Mouse (Mus musculus) large intestine, adult 2 months (tissue): ENCODE results near the gene Rsad1. TPM values are rescaled to one million over a fixed set of nuclear protein-coding genes. Genes with fewer than 3 reads are reported as not detected.
A peak's percentile ranks its signal among the peaks of the same experiment; 100 is the strongest.

ENCODE experiments used
- DNase-seq: peaks from one replicate; pipeline ENCODE4 v3.0.0-alpha.2; 2012; ENCODE audit warnings: low read depth, low spot score
- WGBS: fragments of 180-500 bp; shearing (Covaris S2); methylation state at CpG from one replicate; pipeline ENCODE4 v1.1.7; 2018; 5-methylcytosine and 5-hydroxymethylcytosine counted together
- polyA plus RNA-seq: library from polyadenylated mRNA; depleted of rRNA; stranded (reverse); fragments of >200 nt; gene quantifications from 2 replicates; pipeline ENCODE4 v1.2.3, GENCODE M21; 2012

Gene Rsad1
- polyA plus RNA-seq, 1 experiment, result 2.5 TPM

- no peak for DNase-seq
- 38% methylated on average over 10 of the region's 10 CpGs for WGBS
Measured at GRCm38 (mm10) chr11:94549691-94550441, 811 bp upstream of the Rsad1 start.

- no peak for DNase-seq
- 5% methylated on average over 24 of the region's 24 CpGs for WGBS
Measured at GRCm38 (mm10) chr11:94548041-94548784, 842 bp downstream of the Rsad1 start.

GRCm38 (mm10) chr11:94547271-94547670 lies 1.8 kb downstream of the Rsad1 start:
- WGBS, result 89% methylated on average over 6 of the region's 6 CpGs
- no peak for DNase-seq

- no peak for DNase-seq
- 83% methylated on average over 5 of the region's 5 CpGs for WGBS
Measured at GRCm38 (mm10) chr11:94546381-94546780, 2.7 kb downstream of the Rsad1 start.

DNA sequence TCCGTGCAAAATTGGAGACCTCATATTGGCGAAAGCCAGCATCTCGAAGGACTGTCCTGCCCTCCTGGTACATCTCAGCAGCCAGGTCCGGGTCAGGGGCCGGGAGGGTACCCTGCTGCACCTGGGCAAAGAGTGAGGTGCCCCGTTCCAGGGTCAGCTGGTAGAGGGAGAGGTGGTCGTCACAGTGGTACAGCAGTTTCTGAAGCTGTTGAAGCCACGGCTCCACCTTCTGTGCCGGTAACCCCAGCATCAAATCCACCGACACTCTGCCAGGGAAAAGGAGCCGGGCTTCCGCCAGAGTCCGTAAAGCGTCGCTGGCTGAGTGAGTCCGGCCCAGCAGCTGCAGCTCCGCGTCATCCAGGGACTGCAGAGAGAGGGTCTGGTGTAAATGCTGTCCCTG lies 4.6 kb downstream of the Rsad1 start:
- 69% methylated on average over 18 of the region's 18 CpGs for WGBS
- no peak for DNase-seq

GRCm38 (mm10) chr11:94543932-94544331 lies 5.1 kb downstream of the Rsad1 start:
- 4% methylated on average over 9 of the region's 9 CpGs for WGBS
- peak; percentile 89 for DNase-seq

- WGBS, result 87% methylated on average over 12 of the region's 12 CpGs
- DNase-seq, result no peak
Measured at GRCm38 (mm10) chr11:94543344-94543743, 5.7 kb downstream of the Rsad1 start.

- 95% methylated on average over 4 of the region's 4 CpGs for WGBS
- no peak for DNase-seq
Measured at GRCm38 (mm10) chr11:94542400-94542799, 6.7 kb downstream of the Rsad1 start.

DNA sequence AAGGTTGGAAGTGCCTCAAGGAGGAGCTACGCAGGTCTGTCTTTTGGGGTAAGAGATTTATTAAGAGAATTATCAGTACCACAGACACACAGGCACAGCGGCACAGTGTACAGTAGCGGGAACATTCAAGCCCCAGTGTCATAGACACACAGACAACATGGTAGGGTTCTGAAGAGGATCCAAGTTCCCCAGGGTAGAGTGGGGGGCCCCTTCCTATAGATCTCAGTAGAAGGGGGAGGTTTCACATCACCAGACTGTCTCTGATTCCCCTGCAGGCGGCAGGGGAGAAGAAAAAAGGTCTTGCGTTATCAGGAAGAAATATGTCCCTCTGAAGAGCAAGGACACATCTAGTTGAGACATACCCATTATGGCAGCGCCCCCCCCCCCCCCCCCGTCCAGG lies 9.3 kb downstream of the Rsad1 start:
- no peak for DNase-seq
- WGBS, result 83% methylated on average over 7 of the region's 7 CpGs

DNA sequence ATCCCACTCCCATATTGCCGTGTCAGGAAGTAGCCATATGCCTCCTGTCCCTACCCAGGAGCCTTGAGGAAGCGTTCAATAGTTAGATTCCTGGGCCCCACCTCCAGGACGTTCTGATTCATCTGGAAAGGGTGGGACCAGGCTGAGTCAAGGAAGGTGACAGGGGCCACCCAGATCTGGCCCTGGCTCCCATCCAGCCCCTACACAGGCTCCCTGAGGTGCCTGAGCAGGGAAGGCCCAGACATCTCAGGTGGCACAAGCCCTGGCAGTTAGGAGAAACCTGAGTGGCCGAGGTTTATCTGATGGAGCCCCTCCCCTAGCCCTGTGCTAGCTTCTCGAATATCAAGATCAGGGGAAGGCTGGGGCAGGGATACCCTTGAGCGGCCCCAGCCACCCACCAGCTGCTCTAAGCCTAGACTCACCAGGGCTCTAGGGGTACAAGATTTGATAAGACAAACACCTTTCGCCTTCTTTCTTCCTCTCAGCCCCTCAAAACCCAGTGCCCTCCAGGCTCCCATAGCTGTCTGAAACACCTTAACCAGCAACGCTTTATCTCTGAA lies 10.2 kb downstream of the Rsad1 start:
- 48% methylated on average over 8 of the region's 8 CpGs for WGBS
- DNase-seq, result no peak

DNA sequence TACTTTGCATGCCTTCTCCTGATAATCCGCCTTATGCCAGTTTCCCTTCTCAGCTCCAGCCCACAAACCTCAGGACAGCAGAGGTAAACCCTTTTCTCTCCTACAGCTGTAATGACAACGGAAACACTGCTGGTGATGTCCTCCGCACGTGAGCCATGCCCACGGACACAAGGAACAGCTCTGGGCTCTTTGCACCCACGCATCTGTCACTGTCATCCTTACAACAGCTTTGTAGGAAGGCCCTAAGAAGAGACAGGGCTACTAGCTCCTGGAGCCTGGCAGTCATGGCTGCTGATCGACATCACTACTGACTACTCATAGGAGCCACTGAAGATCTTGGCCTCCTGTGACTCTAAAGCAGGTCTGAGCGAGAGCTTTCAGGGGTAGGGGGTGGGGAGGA lies 15.9 kb downstream of the Rsad1 start:
- DNase-seq, result no peak
- 87% methylated on average over 8 of the region's 8 CpGs for WGBS

DNA sequence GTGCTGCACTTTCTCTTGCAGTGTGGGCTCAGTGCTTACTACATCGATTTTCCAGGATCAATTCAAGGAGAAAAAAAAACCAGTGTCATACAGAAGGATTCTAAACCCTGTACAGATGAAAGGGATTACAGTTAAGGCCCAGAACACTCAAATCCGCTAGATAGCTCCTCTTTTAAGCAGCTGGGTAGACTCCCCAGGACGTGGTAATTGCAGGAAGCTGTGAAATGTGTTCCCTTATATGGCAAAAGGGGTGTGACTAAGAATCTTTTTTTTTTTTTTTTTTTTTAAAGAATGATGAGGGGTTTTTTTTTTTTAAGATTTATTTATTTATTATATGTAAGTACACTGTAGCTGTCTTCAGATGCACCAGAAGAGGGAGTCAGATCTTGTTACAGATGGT lies 20.2 kb downstream of the Rsad1 start:
- WGBS, result 47% methylated on average over 3 of the region's 3 CpGs
- DNase-seq, result no peak

GRCm38 (mm10) chr11:94526171-94526879 lies 22.7 kb downstream of the Rsad1 start:
- 71% methylated on average over 9 of the region's 9 CpGs for WGBS
- no peak for DNase-seq

DNA sequence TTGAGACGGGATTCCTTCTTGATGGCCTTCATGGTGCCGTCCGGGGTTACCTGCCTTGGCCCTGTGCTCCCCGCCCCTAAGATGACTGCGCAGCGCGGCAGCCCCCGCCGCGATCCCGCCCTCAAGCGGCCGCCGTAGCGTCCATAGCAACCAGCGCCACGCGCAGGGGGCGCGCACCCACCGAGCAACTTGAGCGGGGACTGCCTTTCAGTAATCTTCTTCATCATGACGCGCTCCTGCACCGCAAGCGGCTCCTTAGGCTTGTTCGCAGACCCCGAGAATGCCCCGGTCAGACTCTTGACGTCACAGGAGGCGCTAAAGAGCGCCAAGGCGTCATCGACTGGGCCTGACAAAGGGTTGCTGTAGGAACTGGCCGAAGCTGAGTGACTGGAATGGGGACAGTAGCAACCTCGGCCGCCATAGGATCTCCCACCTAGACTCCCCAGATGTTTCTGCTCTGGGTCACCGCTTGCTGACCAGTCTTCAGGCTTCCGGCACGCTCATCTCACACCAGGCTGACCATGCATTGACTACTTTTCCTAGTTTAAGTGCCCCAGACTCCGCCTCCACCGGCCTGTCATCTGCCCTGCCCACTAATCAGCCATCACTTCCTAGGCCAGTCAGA lies 27.7 kb downstream of the Rsad1 start, which contains the start of gene Mycbpap:
Gene Mycbpap, minus strand, starts transcription at position 524 of the 625 bp plus-strand sequence.
- WGBS, result under 1% methylated on average over 42 of the region's 42 CpGs
- no peak for DNase-seq

GRCm38 (mm10) chr11:94513452-94513851 lies 35.6 kb downstream of the Rsad1 start:
- DNase-seq, result no peak
- WGBS, result 46% methylated on average over 9 of the region's 9 CpGs

- 50% methylated on average over 10 of the region's 10 CpGs for WGBS
- no peak for DNase-seq
Measured at GRCm38 (mm10) chr11:94508976-94509375, 40.1 kb downstream of the Rsad1 start.

GRCm38 (mm10) chr11:94501482-94501881 lies 47.6 kb downstream of the Rsad1 start:
- DNase-seq, result no peak
- WGBS, result 90% methylated on average over 8 of the region's 8 CpGs

GRCm38 (mm10) chr11:94500362-94500761 lies 48.7 kb downstream of the Rsad1 start:
- DNase-seq, result no peak
- 28% methylated on average over 8 of the region's 8 CpGs for WGBS

- DNase-seq, result peak; percentile 33
- WGBS, result 1% methylated on average over 26 of the region's 26 CpGs
Measured at GRCm38 (mm10) chr11:94499661-94500152, 49.3 kb downstream of the Rsad1 start, which contains the start of gene Epn3. TSS of gene Epn3 (minus strand) at chr11:94499974.
